Mouse (Mus musculus): ENCODE measurements around the gene Ncor1.
"Not testable (repeated sequence)": the region's sequence is repeated elsewhere in the genome, so short reads cannot be mapped to it uniquely, and the experiment has no call there.

The Ncor1 gene

GRCm38 (mm10) chr11:62366879-62367278 lies 91.5 kb downstream of the Ncor1 start:
- DNase-seq (ENCODE audit: low read depth, low spot score) = no peak

DNA sequence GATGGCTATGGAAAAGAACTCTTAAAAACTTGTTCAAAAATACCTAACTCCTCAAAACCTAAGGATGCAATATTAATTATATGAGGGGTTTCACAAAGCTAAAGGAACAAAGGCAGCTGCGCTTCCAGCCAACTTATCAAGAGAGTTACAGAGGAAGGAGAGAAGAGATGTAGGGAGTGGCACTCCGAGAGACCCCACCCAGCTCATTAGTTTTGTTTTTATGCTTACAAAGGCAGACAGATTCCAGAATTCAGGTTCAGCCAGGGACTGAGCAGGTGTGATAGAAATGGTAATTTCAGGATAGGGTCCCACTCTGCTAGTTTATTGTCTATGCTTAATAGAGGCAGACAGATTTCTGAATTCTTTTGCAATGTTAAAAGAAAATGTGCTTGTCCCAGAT lies 103.1 kb downstream of the Ncor1 start:
- no peak for DNase-seq (ENCODE audit: low read depth, low spot score)

GRCm38 (mm10) chr11:62351948-62352347 lies 106.4 kb downstream of the Ncor1 start:
- no peak for DNase-seq (ENCODE audit: low read depth, low spot score)

DNA sequence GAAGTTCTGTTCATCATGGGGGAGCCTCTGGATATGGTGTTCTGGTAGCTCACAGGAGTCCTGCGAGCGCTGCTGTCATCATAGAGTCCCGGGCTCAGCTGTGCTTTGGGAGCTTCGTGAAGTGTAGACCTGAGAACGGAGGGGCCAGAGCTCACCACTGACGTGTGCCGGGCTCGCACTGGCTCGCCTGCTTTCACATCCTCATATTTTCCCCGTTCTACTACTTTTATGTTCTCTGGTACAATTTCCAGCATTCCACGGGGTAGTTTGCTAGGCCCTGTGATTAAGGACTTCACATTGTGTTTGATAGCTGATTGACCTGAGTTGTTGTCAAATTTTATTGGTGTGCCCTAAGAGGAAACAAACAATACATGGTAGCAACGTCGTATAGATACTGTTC lies 115.3 kb downstream of the Ncor1 start:
- no peak for DNase-seq (ENCODE audit: low read depth, low spot score)

- DNase-seq (ENCODE audit: low read depth, low spot score) = no peak
These were observed 126.1 kb downstream of the Ncor1 start for GRCm38 (mm10) chr11:62332228-62332627.

- no peak for DNase-seq (ENCODE audit: low read depth, low spot score)
These were observed 127.2 kb downstream of the Ncor1 start for GRCm38 (mm10) chr11:62331141-62331540.

GRCm38 (mm10) chr11:62323659-62324058 lies 134.7 kb downstream of the Ncor1 start:
- DNase-seq (ENCODE audit: low read depth, low spot score) = no peak

GRCm38 (mm10) chr11:62320097-62320496 lies 138.2 kb downstream of the Ncor1 start:
- DNase-seq (ENCODE audit: low read depth, low spot score) = no peak

- no peak for DNase-seq (ENCODE audit: low read depth, low spot score)
These were observed 140.6 kb downstream of the Ncor1 start for GRCm38 (mm10) chr11:62317746-62318145.

GRCm38 (mm10) chr11:62314984-62315383 lies 143.4 kb downstream of the Ncor1 start:
- no peak for DNase-seq (ENCODE audit: low read depth, low spot score)

DNA sequence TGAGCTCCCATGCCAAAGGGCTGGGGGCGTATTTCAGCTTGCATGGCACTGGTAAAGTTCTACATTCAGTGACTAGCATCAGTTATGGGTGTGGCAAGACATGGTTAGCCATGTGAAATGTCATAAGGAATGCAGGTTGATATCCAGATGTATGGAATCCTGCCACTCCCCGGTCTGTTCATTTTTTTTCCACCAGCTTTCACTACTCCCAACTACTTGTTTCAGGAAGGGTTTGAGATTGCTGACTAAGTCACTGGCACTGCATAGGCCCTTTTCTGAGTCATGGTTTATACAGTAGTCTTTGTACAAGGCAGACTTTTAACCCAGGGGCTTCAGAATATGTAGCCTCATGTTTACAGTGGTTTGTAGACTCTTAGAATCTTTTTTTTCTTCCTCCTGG lies 149.0 kb downstream of the Ncor1 start:
- no peak for DNase-seq (ENCODE audit: low read depth, low spot score)

DNA sequence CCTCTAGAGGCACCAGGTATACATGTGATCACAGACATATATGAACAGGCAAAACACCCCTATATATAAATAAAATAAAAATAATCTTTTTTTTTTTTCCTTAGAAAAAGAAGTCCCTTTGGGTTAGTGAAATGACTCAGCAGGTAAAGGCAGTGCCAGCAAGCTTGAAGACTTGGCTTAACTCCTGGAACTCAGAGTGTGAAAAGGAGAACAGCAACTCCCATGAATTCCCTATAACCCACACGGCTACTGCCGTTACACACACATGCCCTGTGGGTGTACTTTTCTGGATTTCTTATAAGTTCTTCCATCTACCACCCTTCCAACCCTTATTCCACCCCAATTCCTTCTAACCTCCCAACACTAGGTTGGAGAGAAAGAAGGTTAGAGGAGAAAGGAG lies 152.5 kb downstream of the Ncor1 start:
- DNase-seq (ENCODE audit: low read depth, low spot score) = no peak

GRCm38 (mm10) chr11:62298883-62299282 lies 159.5 kb downstream of the Ncor1 start:
- no peak for DNase-seq (ENCODE audit: low read depth, low spot score)

DNA sequence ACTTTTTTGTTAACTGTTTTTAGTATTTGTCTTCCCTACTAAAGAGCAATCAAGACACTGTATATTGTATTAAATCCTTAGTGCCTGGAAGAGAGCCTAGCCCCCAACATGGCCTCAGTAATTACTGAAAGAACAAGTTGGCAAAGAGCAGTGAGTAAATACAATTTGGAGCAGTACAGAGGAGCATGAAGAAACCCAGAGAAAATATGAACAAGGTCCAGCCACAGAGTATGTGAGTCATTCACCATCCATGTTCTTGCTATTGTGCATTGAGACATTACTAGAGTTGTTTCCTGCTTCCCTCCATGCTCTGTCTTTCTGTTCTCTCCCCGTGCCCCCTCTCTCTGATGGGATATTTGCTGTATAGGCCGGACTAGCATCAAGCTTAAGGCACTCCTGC lies 164.2 kb downstream of the Ncor1 start:
- DNase-seq (ENCODE audit: low read depth, low spot score) = no peak

DNA sequence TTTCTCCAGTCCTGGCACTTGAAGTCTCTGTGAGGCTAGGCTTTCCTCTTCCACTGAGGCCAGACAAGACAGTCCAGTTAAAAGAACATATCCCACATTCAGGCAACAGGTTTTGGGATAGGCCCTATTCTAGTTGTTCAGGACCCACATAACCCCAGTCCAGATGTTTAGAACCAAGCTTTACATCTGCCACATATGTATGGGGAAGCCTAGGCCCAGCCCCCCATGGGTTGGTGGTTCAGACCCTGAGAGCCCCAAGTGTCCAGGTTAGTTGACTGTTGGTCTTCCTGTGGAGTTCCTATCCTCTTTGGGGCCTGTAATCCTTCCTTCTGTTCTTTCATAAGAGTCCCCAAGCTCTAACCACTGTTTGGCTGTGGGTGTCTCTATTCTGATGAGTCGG lies 170.6 kb downstream of the Ncor1 start:
- no peak for DNase-seq (ENCODE audit: low read depth, low spot score)

DNA sequence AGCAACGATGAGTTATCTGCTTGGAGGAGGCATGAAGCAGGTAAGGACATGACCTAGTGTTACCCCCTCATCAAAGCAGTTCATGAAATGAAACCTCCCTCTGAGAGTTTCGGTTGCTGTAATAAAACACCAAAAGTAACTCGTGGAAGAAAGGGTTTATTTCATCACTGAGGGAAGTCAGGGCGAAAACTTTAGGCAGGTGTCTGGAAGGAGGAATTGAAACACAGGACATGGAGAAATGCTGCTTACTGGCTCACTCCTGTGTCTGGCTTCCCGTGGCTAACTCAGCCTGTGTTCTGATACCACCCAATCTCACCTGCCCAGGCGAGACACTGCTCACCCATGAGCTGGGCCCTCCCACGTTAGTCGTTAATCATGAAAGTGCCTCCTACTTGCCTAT lies 173.3 kb downstream of the Ncor1 start:
- DNase-seq (ENCODE audit: low read depth, low spot score) = no peak

- DNase-seq (ENCODE audit: low read depth, low spot score) = not testable (repeated sequence)
These were observed 174.3 kb downstream of the Ncor1 start for GRCm38 (mm10) chr11:62284020-62284419.

GRCm38 (mm10) chr11:62281601-62281997 lies 176.7 kb downstream of the Ncor1 start:
- DNase-seq (ENCODE audit: low read depth, low spot score) = peak; percentile 43

GRCm38 (mm10) chr11:62280675-62281600 lies 177.4 kb downstream of the Ncor1 start, which contains the start of the genes Zswim7 and Ttc19:
Gene Zswim7 (minus strand): TSS chr11:62281375.
Gene Ttc19 (plus strand): TSS chr11:62281473.
- peak; percentile 87 for DNase-seq (ENCODE audit: low read depth, low spot score)

GRCm38 (mm10) chr11:62278027-62278426 lies 180.3 kb downstream of the Ncor1 start:
- DNase-seq (ENCODE audit: low read depth, low spot score) = peak; percentile 75

DNA sequence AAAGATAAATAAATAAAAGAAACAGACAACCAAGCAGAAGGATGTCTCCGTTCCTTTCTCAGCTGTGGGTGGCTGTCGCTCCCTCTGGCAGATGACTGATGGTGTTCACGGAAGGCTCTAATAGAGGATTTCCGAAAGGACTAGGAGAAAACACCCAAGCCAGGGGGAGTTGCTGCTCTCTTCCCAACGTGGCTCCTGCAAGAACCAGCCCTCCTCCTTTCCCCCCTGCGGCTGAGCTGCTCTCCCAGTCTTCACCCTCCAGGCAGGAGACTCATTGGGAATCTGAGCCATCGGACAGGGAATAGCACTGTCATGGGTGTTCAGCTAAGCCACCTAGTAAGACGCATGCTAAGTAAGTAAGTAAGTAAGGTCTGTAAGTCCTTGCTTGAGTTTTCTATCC lies 181.3 kb downstream of the Ncor1 start:
- no peak for DNase-seq (ENCODE audit: low read depth, low spot score)

DNA sequence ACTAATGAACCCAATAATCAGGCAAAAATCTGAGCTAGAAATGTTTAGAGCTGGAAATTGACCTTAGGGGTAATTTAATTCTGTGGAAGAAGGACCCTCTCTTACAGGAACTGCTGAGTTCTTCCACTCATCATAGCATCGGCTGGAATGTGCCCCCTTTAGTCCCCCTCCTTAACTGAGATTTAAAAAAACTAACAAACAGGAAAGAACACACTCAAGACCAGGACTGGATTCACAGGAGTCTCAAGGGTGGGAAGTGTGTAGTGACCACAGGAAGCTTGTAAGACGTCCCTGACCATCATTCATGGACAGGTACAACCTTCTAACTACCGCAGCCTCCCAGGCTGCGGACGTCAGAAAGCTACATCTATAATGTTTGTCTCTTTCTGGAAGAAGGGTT lies 187.5 kb downstream of the Ncor1 start:
- DNase-seq (ENCODE audit: low read depth, low spot score) = no peak

GRCm38 (mm10) chr11:62269097-62269496 lies 189.2 kb downstream of the Ncor1 start:
- no peak for DNase-seq (ENCODE audit: low read depth, low spot score)
